Mouse (Mus musculus): ENCODE measurements around the gene 4930522L14Rik.
"Not testable (repeated sequence)": the region's sequence is repeated elsewhere in the genome, so short reads cannot be mapped to it uniquely, and the experiment has no call there.

Gene 4930522L14Rik

DNA sequence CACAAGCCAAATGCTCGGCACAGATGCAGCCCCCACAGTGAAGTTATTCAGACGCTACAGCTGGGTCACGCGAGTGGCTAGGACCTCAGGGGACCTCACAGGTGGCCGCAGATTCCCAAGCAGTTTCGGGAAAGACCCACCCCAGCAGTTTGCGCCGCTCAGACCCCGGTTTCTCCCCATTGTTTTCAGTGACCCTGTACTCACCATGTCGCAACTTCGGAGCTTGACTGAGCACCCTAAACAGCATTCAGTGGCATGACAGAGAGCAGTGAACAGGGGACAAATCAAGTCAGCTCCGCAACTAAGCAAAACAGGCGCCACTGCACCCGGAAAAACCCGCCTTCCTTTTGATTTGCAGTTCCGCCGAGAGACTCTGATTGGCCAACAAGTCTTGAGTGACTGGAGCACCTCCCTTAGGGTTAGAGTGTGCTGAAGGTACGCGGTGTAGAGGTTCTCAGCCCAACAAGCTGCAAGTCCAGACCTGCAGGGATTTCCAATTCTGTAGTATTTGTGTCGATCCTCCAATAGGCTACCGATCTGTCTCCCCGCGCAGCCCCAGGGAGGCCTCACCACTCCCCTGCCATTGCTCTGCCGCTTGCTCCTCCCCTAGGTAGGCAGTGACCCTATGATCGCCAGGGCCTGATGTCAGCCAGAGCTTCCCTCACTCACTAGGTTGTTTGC is at the start of gene 4930522L14Rik:
4930522L14Rik (minus strand) TSS at position 496 of the 681 bp plus-strand sequence.
- peak; percentile 74 to 76 for DNase-seq

- not testable (repeated sequence) for DNase-seq
These were observed 49.8 kb upstream of the 4930522L14Rik start for GRCm38 (mm10) chr5:109801466-109801865.

DNA sequence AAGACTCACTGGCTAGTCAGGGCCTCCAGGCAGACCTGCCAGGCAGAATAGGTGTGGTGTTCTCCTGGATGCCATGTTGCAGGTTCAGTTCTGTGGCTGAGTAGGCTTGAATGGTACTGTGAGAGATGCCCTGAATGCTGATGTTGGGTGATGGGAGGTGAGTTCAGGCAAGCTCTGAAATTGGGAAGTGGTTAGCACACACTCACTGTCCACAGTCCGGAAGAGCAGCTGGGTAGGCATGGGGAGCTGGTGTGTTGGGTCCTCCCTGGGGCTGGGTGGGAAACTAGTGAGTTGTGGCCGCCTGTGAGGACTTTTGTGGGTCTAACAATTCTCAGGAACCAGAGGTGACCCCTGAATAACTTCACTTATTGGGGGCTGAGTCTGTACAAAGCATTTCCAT is 48.3 kb upstream of the 4930522L14Rik start:
- DNase-seq: not testable (repeated sequence)

DNA sequence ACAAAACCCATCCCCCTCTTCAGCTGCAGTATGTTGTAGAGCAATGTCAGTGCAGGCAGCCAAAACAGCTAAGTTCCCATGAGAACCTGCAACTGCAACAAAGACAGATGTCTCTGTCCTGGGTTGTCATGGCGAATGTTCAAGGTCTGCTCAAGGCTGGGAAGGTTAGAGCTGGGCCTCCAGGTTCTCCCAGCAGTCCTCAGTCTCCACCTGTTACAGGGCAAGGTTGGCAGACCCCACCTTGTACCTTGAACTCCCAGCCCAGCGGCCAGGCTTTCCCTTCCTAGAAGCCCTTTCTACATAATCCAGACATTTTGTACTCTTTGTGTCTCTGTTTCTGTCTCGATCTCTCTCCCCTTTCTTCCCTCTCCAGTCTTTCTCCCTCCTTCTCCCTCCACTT is 45.3 kb upstream of the 4930522L14Rik start:
- DNase-seq: not testable (repeated sequence)

DNA sequence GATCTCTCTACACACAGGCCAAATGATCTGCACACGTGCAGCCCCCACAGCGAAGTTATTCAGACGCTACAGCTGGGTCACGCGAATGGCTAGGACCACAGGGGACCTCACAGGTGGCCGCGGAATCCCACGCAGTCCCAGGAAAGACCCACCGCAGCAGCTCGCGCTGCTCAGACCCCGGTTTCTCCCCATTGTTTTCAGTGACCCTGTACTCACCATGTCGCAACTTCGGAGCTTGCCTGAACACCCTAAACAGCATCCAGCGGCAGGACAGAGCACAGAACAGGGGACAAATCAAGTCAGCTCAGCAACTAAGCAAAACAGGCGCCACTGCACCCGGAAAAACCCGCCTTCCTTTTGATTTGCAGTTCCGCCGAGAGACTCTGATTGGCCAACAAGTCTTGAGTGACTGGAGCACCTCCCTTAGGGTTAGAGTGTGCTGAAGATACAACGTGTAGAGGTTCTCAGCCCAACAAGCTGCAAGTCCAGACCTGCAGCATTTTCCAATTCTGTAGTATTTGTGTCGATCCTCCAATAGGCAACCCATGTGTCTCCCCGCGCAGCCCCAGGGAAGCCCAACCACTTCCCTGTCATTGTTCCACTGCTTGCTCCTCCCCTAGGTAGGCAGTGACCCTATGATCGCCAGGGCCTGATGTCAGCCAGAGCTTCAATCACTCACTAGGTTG is 44.4 kb upstream of the 4930522L14Rik start:
- DNase-seq: peak; percentile 63 to 69

- not testable (repeated sequence) for DNase-seq
These were observed 541 bp upstream of the 4930522L14Rik start for GRCm38 (mm10) chr5:109752073-109752780.

GRCm38 (mm10) chr5:109745081-109745480 is 6.6 kb downstream of the 4930522L14Rik start:
- DNase-seq: not testable (repeated sequence)

DNA sequence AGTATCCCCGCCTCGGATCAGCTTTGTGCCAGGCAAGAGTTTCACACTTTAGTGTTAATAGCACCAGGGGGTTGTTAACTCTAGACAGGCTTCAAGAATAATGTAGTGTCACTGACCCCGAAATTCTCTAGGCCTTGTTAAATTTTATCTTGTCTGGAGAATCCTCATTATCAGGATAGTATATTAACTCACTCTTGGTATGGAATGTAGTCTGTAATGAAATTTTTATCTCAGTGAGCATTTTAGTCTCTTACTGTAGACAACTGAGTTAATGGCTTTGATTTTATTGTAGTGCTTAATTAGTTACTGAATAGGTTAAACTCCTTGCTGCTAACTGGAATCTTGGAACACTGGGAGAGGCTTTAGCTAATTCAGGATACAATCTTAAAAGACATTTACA is 34.3 kb downstream of the 4930522L14Rik start:
- not testable (repeated sequence) for DNase-seq

DNA sequence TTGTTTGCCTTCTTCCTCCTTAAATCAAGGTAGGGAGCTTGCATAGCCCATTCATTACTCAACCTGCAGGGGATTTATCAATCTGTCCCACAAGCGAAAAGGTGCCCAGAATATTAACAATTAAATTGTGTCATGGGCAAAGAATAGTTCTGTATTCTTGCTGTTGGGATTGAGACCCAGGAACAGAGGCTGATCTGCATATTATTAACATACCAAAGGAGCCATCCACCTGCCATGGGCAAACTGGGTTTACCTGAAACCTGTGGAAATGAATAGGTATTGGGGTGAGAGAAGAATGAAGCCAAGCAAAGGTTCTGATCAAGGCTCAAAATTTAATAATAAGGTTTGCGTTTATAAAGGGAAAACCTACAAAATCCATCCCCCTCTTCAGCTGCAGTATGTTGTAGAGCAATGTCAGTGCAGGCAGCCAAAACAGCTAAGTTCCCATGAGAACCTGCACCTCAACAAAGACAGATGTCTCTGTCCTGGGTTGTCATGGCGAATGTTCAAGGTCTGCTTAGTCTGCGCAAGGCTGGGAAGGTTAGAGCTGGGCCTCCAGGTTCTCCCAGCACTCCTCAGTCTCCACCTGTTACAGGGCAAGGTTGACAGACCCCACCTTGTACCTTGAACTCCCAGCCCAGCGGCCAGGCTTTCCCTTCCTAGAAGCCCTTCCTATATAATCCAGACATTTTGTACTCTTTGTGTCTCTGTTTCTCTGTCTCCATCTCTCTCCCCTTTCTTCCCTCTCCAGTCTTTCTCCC is 60.3 kb downstream of the 4930522L14Rik start:
- not testable (repeated sequence) for DNase-seq

GRCm38 (mm10) chr5:109690537-109691201 is 61.0 kb downstream of the 4930522L14Rik start, which contains the start of gene 5430403G16Rik:
Gene 5430403G16Rik, minus strand, starts transcription at chr5:109691041.
- DNase-seq: peak; percentile 76 to 85
